Mouse (Mus musculus) lung, embryonic 14.5 days (tissue): ENCODE data around the gene Slc5a3. TPM values are rescaled to one million over a fixed set of nuclear protein-coding genes. Genes with fewer than 3 reads are reported as not detected.

Experiments used
- ATAC-seq: fragments of 200-750 bp; cut with Nextera tagmentation; 2 replicates; pipeline ENCODE4 v1.8.0; 2017; ENCODE audit warnings: mild to moderate bottlenecking, moderate TSS enrichment, moderate library complexity; ENCODE audit not compliant: insufficient read depth
- DNase-seq: peaks from one replicate; pipeline ENCODE4 v3.0.0-alpha.2; 2015
- H3K27ac ChIP-seq: fragments of 300-500 bp; sonication (generic); 2 replicates; pipeline ENCODE4 v1.5.1; 2014; ENCODE audit warnings: low read depth, mild to moderate bottlenecking, moderate library complexity
- H3K27me3 ChIP-seq: fragments of 300-500 bp; sonication (generic); 2 replicates; pipeline ENCODE4 v1.6.1; 2014; ENCODE audit warnings: low read length, control low read depth; ENCODE audit not compliant: insufficient read depth
- H3K36me3 ChIP-seq: fragments of 300-500 bp; sonication (generic); 2 replicates; pipeline ENCODE4 v1.6.1; 2014; ENCODE audit warnings: control low read depth; ENCODE audit not compliant: insufficient read depth
- H3K4me1 ChIP-seq: fragments of 300-500 bp; sonication (generic); 2 replicates; pipeline ENCODE4 v1.6.1; 2014; ENCODE audit warnings: antibody characterized with exemption, control low read depth; ENCODE audit not compliant: insufficient read depth
- H3K4me2 ChIP-seq: fragments of 300-500 bp; sonication (generic); 2 replicates; pipeline ENCODE4 v1.6.1; 2014; ENCODE audit warnings: mild to moderate bottlenecking
- H3K4me3 ChIP-seq: fragments of 300-500 bp; sonication (generic); 2 replicates; pipeline ENCODE4 v1.5.1; 2014; ENCODE audit warnings: low read depth, low read length
- H3K9ac ChIP-seq: fragments of 300-500 bp; sonication (generic); 2 replicates; pipeline ENCODE4 v1.6.1; 2014
- H3K9me3 ChIP-seq: fragments of 300-500 bp; sonication (generic); 2 replicates; pipeline ENCODE4 v1.6.1; 2016; ENCODE audit warnings: low read depth, low read length, control low read depth
- CTCF ChIP-seq: IDR thresholded peaks from 2 replicates; pipeline ENCODE4 v1.5.1; 2016; ENCODE audit warnings: antibody characterized with exemption, low read depth
- WGBS: fragments of 180-500 bp; shearing (Covaris S2); extraction: QIAGEN DNeasy Blood & Tissue Kit; methylation state at CpG from one replicate; pipeline ENCODE4 v1.1.7; 2014; 5-methylcytosine and 5-hydroxymethylcytosine counted together
- polyA plus RNA-seq: library from polyadenylated mRNA; unstranded; fragments of >200 nt; fragmentation: Nextera tagmentation; extraction: Ambion mirVana; gene quantifications from 2 replicates; pipeline ENCODE4 v1.2.1, GENCODE M21; 2014

Slc5a3 gene
- polyA plus RNA-seq, 1 experiment from 2014 or later = 7.4 TPM

GRCm38 (mm10) chr16:92052569-92052968 is 5.6 kb upstream of the Slc5a3 start:
- H3K36me3 ChIP-seq = no peaks in the 10 kb centered on the region
- H3K4me3 ChIP-seq = no peak overlapping the region
- no peak for TF ChIP-seq CTCF
- peaks cover 15% of the 10 kb centered on the region; the same call in 1 of the 2 replicates for H3K27me3 ChIP-seq
- DNase-seq (peak; percentile 24), ATAC-seq (no peak)
- H3K9me3 ChIP-seq = peaks cover 8% of the 10 kb centered on the region; the same call in 1 of the 2 replicates
- H3K27ac ChIP-seq = no peak overlapping the region
- no peak overlapping the region for H3K9ac ChIP-seq
- whole genome bisulfite sequencing = 51% methylated on average over 10 of the region's 10 CpGs
- H3K4me2 ChIP-seq = no peak overlapping the region
- no peaks in the 10 kb centered on the region for H3K4me1 ChIP-seq

GRCm38 (mm10) chr16:92056711-92057110 is 1.4 kb upstream of the Slc5a3 start:
- Histone ChIP-seq H3K4me1 (peaks cover 5% of the 10 kb centered on the region; the same call in 1 of the 2 replicates), H3K4me3 (no peak overlapping the region), H3K9ac (no peak overlapping the region), H3K4me2 (no peak overlapping the region), H3K9me3 (peaks cover 8% of the 10 kb centered on the region; the same call in 1 of the 2 replicates), H3K27ac (no peak overlapping the region), H3K36me3 (0 out of 2 replicates have a peak, but pooled peaks cover 3% of the 10 kb centered on the region), H3K27me3 (no peaks in the 10 kb centered on the region)
- 18% methylated on average over 2 of the region's 2 CpGs for WGBS
- ATAC-seq (no peak), DNase-seq (no peak)
- TF ChIP-seq CTCF = no peak

- peak overlapping the region; percentile 62 for H3K9ac ChIP-seq
- peak overlapping the region; percentile 72 for H3K4me2 ChIP-seq
- peak; percentile 35; the same call in 1 of the 2 replicates for ATAC-seq
- 2% methylated on average over 11 of the region's 11 CpGs for WGBS
- peaks cover 7% of the 10 kb centered on the region; the same call in 1 of the 2 replicates for H3K36me3 ChIP-seq
- no peak for DNase-seq
- H3K4me1 ChIP-seq = peaks cover 5% of the 10 kb centered on the region; the same call in 1 of the 2 replicates
- H3K27me3 ChIP-seq = no peaks in the 10 kb centered on the region
- peak overlapping the region; percentile 82 for H3K4me3 ChIP-seq
- H3K9me3 ChIP-seq = peaks cover 8% of the 10 kb centered on the region; the same call in 1 of the 2 replicates
- TF ChIP-seq CTCF = no peak
- peak overlapping the region; percentile 69 for H3K27ac ChIP-seq
These were observed 668 bp upstream of the Slc5a3 start for GRCm38 (mm10) chr16:92057456-92057851.

GRCm38 (mm10) chr16:92058644-92059620 is 810 bp downstream of the Slc5a3 start:
- 2% methylated on average over 48 of the region's 63 CpGs for WGBS
- Histone ChIP-seq H3K9me3 (0 out of 2 replicates have a peak, but pooled peaks cover 1% of the 10 kb centered on the region), H3K36me3 (peaks cover 16% of the 10 kb centered on the region; the same call in 1 of the 2 replicates), H3K27me3 (no peaks in the 10 kb centered on the region), H3K4me1 (peaks cover 5% of the 10 kb centered on the region; the same call in 1 of the 2 replicates), H3K4me3 (peak overlapping the region; percentile 82), H3K4me2 (peak overlapping the region; percentile 72), H3K9ac (peak overlapping the region; percentile 79), H3K27ac (no peak overlapping the region)
- TF ChIP-seq CTCF = no peak
- DNase-seq (peak; percentile 40), ATAC-seq (peak; percentile 30; the same call in 1 of the 2 replicates)

- no peak overlapping the region for H3K4me3 ChIP-seq
- H3K27ac ChIP-seq = no peak overlapping the region
- no peak for DNase-seq
- peaks cover 5% of the 10 kb centered on the region; the same call in 1 of the 2 replicates for H3K4me1 ChIP-seq
- H3K9me3 ChIP-seq = no peaks in the 10 kb centered on the region
- 69% methylated on average over 3 of the region's 3 CpGs for WGBS
- H3K4me2 ChIP-seq = peak overlapping the region; percentile 72; the same call in 1 of the 2 replicates
- H3K36me3 ChIP-seq = peaks cover 20% of the 10 kb centered on the region; the same call in 1 of the 2 replicates
- no peak for ATAC-seq
- H3K9ac ChIP-seq = no peak overlapping the region
- no peak for TF ChIP-seq CTCF
- H3K27me3 ChIP-seq = no peaks in the 10 kb centered on the region
These were observed 2.1 kb downstream of the Slc5a3 start for GRCm38 (mm10) chr16:92060213-92060612.

- no peak for TF ChIP-seq CTCF
- no peak for ATAC-seq
- no peaks in the 10 kb centered on the region for H3K9me3 ChIP-seq
- H3K27ac ChIP-seq = no peak overlapping the region
- no peak overlapping the region for H3K9ac ChIP-seq
- DNase-seq = no peak
- H3K36me3 ChIP-seq = peaks cover 32% of the 10 kb centered on the region; the same call in 1 of the 2 replicates
- no peaks in the 10 kb centered on the region for H3K27me3 ChIP-seq
- H3K4me3 ChIP-seq = no peak overlapping the region
- H3K4me2 ChIP-seq = no peak overlapping the region
- peaks cover 5% of the 10 kb centered on the region; the same call in 1 of the 2 replicates for H3K4me1 ChIP-seq
- WGBS = 93% methylated on average over 7 of the region's 7 CpGs
These were observed 3.5 kb downstream of the Slc5a3 start for GRCm38 (mm10) chr16:92061586-92061985.

GRCm38 (mm10) chr16:92062832-92063231 is 4.7 kb downstream of the Slc5a3 start:
- ATAC-seq = no peak
- DNase-seq = no peak
- TF ChIP-seq CTCF = no peak

More at GRCm38 (mm10) chr16:92062832-92063231, 4.7 kb downstream of the Slc5a3 start:
- no peaks in the 10 kb centered on the region for H3K9me3 ChIP-seq
- no peak overlapping the region for H3K4me3 ChIP-seq
- no peak overlapping the region for H3K9ac ChIP-seq
- no peak overlapping the region for H3K27ac ChIP-seq
- H3K27me3 ChIP-seq = no peaks in the 10 kb centered on the region
- 94% methylated on average over 1 of the region's 1 CpGs for WGBS
- no peak overlapping the region for H3K4me2 ChIP-seq
- H3K4me1 ChIP-seq = peaks cover 5% of the 10 kb centered on the region; the same call in 1 of the 2 replicates
- peaks cover 39% of the 10 kb centered on the region for H3K36me3 ChIP-seq
